Mouse (Mus musculus) ovary, adult 2 months (tissue): ENCODE data around the gene Ntn3. TPM values are rescaled to one million over a fixed set of nuclear protein-coding genes. Genes with fewer than 3 reads are reported as not detected.

ENCODE experiments used
- polyA plus RNA-seq: library from polyadenylated mRNA; depleted of rRNA; stranded (reverse); fragments of >200 nt; gene quantifications from 2 replicates; pipeline ENCODE4 v1.2.3, GENCODE M21; 2012; rRNA removed

The Ntn3 gene
- 10.8 and 13.0 TPM in 2 replicates for polyA plus RNA-seq

DNA sequence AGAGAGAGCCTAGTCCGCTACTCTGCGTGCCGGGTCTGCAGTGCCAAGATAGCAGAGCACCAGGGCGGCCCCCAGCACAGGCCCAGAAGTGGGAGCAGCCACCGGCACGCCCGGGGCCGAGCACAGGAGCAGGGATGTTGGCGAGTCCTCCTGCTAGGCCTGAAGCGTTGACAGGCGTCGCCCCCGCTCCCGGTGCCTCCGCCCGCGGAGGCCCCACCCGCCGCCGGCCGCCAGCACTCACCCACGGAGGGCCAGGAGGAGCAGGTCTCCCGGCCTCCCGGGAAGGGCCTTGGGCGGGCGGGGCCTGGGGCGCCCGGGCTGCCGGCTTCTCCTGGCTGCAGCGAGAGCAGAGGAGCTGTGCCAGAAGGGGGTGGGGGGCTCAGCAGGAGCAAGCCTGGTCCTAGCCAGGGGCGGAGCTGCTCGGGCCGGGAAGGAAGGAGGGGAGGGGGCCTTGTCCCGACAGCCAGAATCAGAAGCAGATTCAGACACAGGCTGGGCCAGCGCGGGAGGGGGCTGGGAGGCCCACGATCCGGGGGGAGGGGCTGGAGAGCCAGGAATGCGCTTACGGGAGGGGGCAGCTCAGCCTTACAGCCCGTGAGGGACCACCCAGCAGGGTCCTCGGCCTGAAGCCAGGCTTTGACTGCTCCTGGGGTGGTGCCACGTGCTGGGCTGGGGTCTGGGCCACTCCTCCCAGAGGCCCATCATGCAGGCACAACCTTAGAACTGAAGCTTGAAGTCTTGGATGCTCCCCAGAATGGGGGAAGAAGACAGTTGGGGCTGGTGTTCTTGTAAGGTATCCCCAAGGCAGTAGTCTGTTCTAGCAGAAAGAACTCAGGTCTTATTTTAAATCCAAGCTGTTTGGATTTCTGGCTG, at the start of gene Ntn3:
Gene Ntn3, minus strand, starts transcription at position 489 of the 873 bp plus-strand sequence.

GRCm38 (mm10) chr17:24251320-24252069, 42.2 kb upstream of the Ntn3 start, which contains the start of gene Ccnf:
TSS of gene Ccnf (minus strand) at chr17:24251484.

GRCm38 (mm10) chr17:24220435-24221411, 11.4 kb upstream of the Ntn3 start, which contains the start of gene Tedc2:
TSS of gene Tedc2 (minus strand) at chr17:24220851.

GRCm38 (mm10) chr17:24205284-24205888, 3.9 kb downstream of the Ntn3 start, which contains the start of gene Tbc1d24:
TSS of gene Tbc1d24 (minus strand) at chr17:24205562.

GRCm38 (mm10) chr17:24169317-24170065, 39.8 kb downstream of the Ntn3 start, which contains the start of gene Atp6v0c:
TSS of gene Atp6v0c (minus strand) at chr17:24169702.

GRCm38 (mm10) chr17:24163176-24163962, 46.0 kb downstream of the Ntn3 start, which contains the start of gene Amdhd2:
TSS of gene Amdhd2 (minus strand) at chr17:24163766.

Other genes with a start within 250 kb of the Ntn3 start
- gene Prss30, start 229.0 kb downstream of the Ntn3 start, polyA plus RNA-seq: 3.5 and 5.3 TPM in 2 replicates
- gene Prss22, start 211.4 kb downstream of the Ntn3 start, polyA plus RNA-seq: 0.81 and 0.92 TPM in 2 replicates
- 0.39 and 0.77 TPM in 2 replicates for gene Prss27, start 171.4 kb downstream of the Ntn3 start, polyA plus RNA-seq
- gene Kctd5, start 136.0 kb downstream of the Ntn3 start, polyA plus RNA-seq: 51.8 and 52.0 TPM in 2 replicates
- gene Pdpk1, start 58.6 kb downstream of the Ntn3 start, polyA plus RNA-seq: 21.1 and 22.9 TPM in 2 replicates
- gene Amdhd2, start 45.8 kb downstream of the Ntn3 start, polyA plus RNA-seq: 80.4 and 91.4 TPM in 2 replicates
- 1,050 and 1,217 TPM in 2 replicates for gene Atp6v0c, start 39.8 kb downstream of the Ntn3 start, polyA plus RNA-seq
- gene Tbc1d24, start 4.0 kb downstream of the Ntn3 start, polyA plus RNA-seq: 41.6 and 41.7 TPM in 2 replicates
- 22.5 and 22.7 TPM in 2 replicates for gene Tedc2, start 11.3 kb upstream of the Ntn3 start, polyA plus RNA-seq
- gene Ccnf, start 42.0 kb upstream of the Ntn3 start, polyA plus RNA-seq: 9.7 and 17.0 TPM in 2 replicates
- gene Abca17, start 141.5 kb upstream of the Ntn3 start, polyA plus RNA-seq: not detected in 2 replicates
- 31.5 and 35.2 TPM in 2 replicates for gene Abca3, start 142.4 kb upstream of the Ntn3 start, polyA plus RNA-seq
- 153 and 155 TPM in 2 replicates for gene Rnps1, start 205.0 kb upstream of the Ntn3 start, polyA plus RNA-seq
- 124 and 139 TPM in 2 replicates for gene Eci1, start 217.1 kb upstream of the Ntn3 start, polyA plus RNA-seq
- gene Dnase1l2, start 233.6 kb upstream of the Ntn3 start, polyA plus RNA-seq: 7.9 and 13.4 TPM in 2 replicates